Mouse (Mus musculus): ENCODE results near the gene Edf1.

Gene Edf1

GRCm38 (mm10) chr2:25553171-25553786, 4.4 kb upstream of the Edf1 start:
- ChIA-PET CTCF (interaction anchor here in 1 of 4 experiments (0.7 kb wide), 1 partner anchor 14 kb away, joined by 6 read pairs; no protein-coding TSS in a partner anchor), POLR2A (interaction anchor here in 2 of 4 experiments (0.7 to 1.0 kb wide), 3 partner anchors 16 to 87 kb away, joined by 3 to 8 read pairs (median 6); no protein-coding TSS in a partner anchor)

DNA sequence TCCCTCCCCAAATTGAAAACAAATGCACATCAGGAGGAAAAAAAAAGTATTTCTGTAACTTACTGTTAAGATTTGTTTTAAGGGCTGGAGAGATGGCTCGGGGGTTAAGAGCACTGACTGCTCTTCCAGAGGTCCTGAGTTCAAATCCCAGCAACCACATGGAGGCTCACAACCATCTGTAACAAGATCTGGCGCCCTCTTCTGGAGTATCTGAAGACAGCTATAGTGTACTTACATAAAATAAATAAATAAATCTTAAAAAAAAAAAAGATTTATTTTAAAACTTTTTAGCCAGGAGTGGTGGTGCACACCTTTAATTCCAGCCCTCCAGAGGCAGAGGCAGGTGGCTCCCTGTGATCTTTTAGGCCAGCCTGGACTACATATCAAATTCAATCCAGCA, 2.2 kb upstream of the Edf1 start:
- POLR2A ChIA-PET = interaction anchor here (0.5 to 3.4 kb wide), 9 partner anchors 8 to 151 kb away, joined by 3 to 21 read pairs (median 4); partner anchors contain the start of genes Traf2 (in 3 of the 4), Phpt1 (in 2 of the 4), Bmyc (in 1 of the 4) and Mamdc4 (in 1 of the 4)
- CTCF ChIA-PET = interaction anchor here (0.5 to 2.2 kb wide), 13 partner anchors 9 to 1198 kb away, joined by 3 to 12 read pairs (median 4); partner anchors contain the start of genes Ajm1 (in 2 of the 4), Mamdc4 (in 1 of the 4), Phpt1 (in 1 of the 4) and Sapcd2 (in 1 of the 4)

DNA sequence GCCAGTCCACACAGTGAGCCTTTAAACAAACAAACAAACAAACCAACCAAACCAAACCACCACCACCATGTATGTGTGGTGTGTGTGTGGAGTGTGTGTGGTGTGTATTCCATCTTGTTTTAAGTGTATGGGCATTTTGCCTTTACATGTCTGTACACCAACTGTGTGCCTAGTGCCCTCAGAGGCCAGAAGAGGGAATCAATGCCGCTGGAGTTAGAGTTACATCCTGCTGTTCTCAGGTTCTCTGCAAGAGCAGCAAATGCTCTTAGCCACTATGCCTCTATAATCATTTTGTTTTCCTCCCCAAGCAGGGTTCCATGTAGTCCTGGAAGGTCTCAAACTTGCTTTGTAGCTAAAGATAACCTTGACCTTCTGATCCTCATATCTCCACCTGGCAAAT, 1.4 kb upstream of the Edf1 start:
- CTCF ChIA-PET = interaction anchor here in 3 of 4 experiments (0.9 to 2.3 kb wide), 6 partner anchors 9 to 200 kb away, joined by 3 to 23 read pairs (median 8); partner anchors contain the start of genes Ajm1 (in 2 of the 3), Dpp7 (in 1 of the 3) and Traf2 (in 1 of the 3)
- POLR2A ChIA-PET = interaction anchor here (0.6 to 3.9 kb wide), 15 partner anchors 8 to 621 kb away, joined by 3 to 65 read pairs (median 9); partner anchors contain the start of genes Traf2 (in 4 of the 4), Mamdc4 (in 2 of the 4), Phpt1 (in 2 of the 4) and Ajm1 (in 1 of the 4)

GRCm38 (mm10) chr2:25557964-25558360, 315 bp downstream of the Edf1 start:
- CTCF ChIA-PET = interaction anchor here in 3 of 4 experiments (0.6 to 2.3 kb wide), 14 partner anchors 9 to 279 kb away, joined by 3 to 23 read pairs (median 4); partner anchors contain the start of genes Traf2 (in 3 of the 3), Ajm1 (in 2 of the 3) and Tmem141 (in 2 of the 3)
- POLR2A ChIA-PET = interaction anchor here (0.6 to 3.9 kb wide), 41 partner anchors 8 to 623 kb away, joined by 3 to 65 read pairs (median 4); partner anchors contain the start of genes Mamdc4 (in 4 of the 4), Traf2 (in 4 of the 4), Phpt1 (in 3 of the 4) and Ajm1 (in 2 of the 4)

- POLR2A ChIA-PET = interaction anchor here in 3 of 4 experiments (1.0 to 3.9 kb wide), 10 partner anchors 11 to 132 kb away, joined by 3 to 65 read pairs (median 12); partner anchors contain the start of genes Mamdc4 (in 2 of the 3), Phpt1 (in 2 of the 3), Traf2 (in 2 of the 3) and Ajm1 (in 1 of the 3)
- CTCF ChIA-PET = no interaction called here
Observed at GRCm38 (mm10) chr2:25558774-25559173, 1.1 kb downstream of the Edf1 start.

DNA sequence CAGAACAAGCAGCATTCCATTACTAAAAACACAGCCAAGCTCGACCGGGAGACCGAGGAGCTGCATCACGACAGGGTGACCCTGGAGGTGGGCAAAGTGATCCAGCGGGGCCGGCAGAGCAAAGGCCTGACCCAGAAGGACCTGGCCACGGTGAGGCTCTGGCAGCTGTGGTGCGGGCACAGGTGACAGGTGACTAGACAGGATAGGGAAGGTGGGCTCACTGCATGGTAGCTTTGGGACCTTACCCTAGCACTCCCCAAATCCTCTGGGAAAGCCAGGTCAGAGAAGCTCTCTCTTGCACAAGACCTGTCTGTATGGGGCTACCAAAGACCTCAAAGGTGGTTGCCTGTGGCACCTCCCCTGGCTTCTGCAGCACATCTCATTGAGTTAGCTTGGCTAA, 2.9 kb downstream of the Edf1 start:
- ChIA-PET CTCF (interaction anchor here in 1 of 4 experiments (0.9 kb wide), 1 partner anchor 21 kb away, joined by 3 read pairs; the partner anchor contains the start of gene Ajm1), POLR2A (interaction anchor here in 3 of 4 experiments (1.1 to 2.7 kb wide), 5 partner anchors 13 to 45 kb away, joined by 3 to 12 read pairs (median 4); partner anchors contain the start of genes Traf2 (in 2 of the 3), Mamdc4 (in 1 of the 3) and Phpt1 (in 1 of the 3))

- ChIA-PET CTCF (interaction anchor here in 1 of 4 experiments (0.6 to 0.9 kb wide), 2 partner anchors 30 to 125 kb away, joined by 3 to 8 read pairs; no protein-coding TSS in a partner anchor), POLR2A (interaction anchor here in 2 of 4 experiments (0.6 to 2.7 kb wide), 4 partner anchors 9 to 398 kb away, joined by 5 to 12 read pairs (median 6); partner anchors contain the start of genes Mamdc4 (in 1 of the 2), Phpt1 (in 1 of the 2) and Traf2 (in 1 of the 2))
Observed at GRCm38 (mm10) chr2:25561946-25562345, 4.3 kb downstream of the Edf1 start.

GRCm38 (mm10) chr2:25565741-25566140, 8.1 kb downstream of the Edf1 start:
- ChIA-PET CTCF (interaction anchor here in 2 of 4 experiments (0.9 to 1.9 kb wide), 6 partner anchors 9 to 273 kb away, joined by 3 to 7 read pairs (median 4); partner anchors contain the start of genes Ajm1 (in 2 of the 2), Mamdc4 (in 1 of the 2) and Phpt1 (in 1 of the 2)), POLR2A (interaction anchor here (0.6 to 3.9 kb wide), 15 partner anchors 8 to 397 kb away, joined by 3 to 20 read pairs (median 5); partner anchors contain the start of genes Edf1 (in 2 of the 4), Phpt1 (in 2 of the 4), Traf2 (in 2 of the 4) and Ajm1 (in 1 of the 4))

DNA sequence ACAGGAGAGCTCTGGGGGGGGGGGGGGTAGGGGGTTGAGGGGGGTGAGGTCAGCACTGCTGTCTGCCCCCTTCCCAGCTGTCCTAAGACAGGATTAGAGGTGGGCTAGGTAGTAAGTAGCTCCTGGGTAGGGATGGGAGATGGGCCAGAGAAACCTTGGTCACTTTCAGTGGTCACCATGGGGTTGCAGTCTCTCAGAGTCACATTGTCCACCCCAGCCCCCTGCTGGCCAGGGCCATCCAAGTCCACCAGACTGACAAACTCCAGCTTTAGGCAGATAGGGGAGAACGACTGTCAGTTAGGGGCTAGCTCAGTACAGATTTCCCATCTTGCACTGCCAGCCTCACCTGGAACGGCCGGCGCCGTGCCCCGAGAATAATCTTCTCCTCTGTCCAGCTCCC, 8.9 kb downstream of the Edf1 start:
- POLR2A ChIA-PET = interaction anchor here in 2 of 4 experiments (0.7 to 3.9 kb wide), 11 partner anchors 7 to 190 kb away, joined by 3 to 20 read pairs (median 6); partner anchors contain the start of genes Edf1 (in 2 of the 2), Traf2 (in 2 of the 2), Ajm1 (in 1 of the 2) and Phpt1 (in 1 of the 2)
- CTCF ChIA-PET = interaction anchor here in 3 of 4 experiments (0.5 to 1.9 kb wide), 5 partner anchors 11 to 190 kb away, joined by 3 to 8 read pairs (median 5); partner anchors contain the start of gene Ajm1 (in 2 of the 3)

- POLR2A ChIA-PET = interaction anchor here in 3 of 4 experiments (0.8 to 3.9 kb wide), 4 partner anchors 11 to 14 kb away, joined by 4 to 20 read pairs (median 6); partner anchors contain the start of gene Edf1 (in 2 of the 3)
- CTCF ChIA-PET = interaction anchor here in 2 of 4 experiments (0.5 to 1.9 kb wide), 4 partner anchors 13 to 807 kb away, joined by 3 to 10 read pairs (median 3); partner anchors contain the start of gene Ajm1 (in 1 of the 2)
Observed at GRCm38 (mm10) chr2:25568473-25569019, 10.9 kb downstream of the Edf1 start.

- ChIA-PET CTCF (interaction anchor here in 1 of 4 experiments (1.2 to 1.9 kb wide), 2 partner anchors 12 to 21 kb away, joined by 3 to 10 read pairs; partner anchors contain the start of gene Ajm1), POLR2A (interaction anchor here in 3 of 4 experiments (0.5 to 1.4 kb wide), 4 partner anchors 12 to 16 kb away, joined by 3 to 7 read pairs (median 5); partner anchors contain the start of genes Ajm1 (in 1 of the 3) and Edf1 (in 1 of the 3))
Observed at GRCm38 (mm10) chr2:25569323-25569722, 11.7 kb downstream of the Edf1 start.

- ChIA-PET CTCF (interaction anchor here in 3 of 4 experiments (0.7 to 1.6 kb wide), 4 partner anchors 9 to 445 kb away, joined by 3 to 5 read pairs (median 4); partner anchors contain the start of gene Ajm1 (in 2 of the 3)), POLR2A (interaction anchor here (0.7 to 6.8 kb wide), 6 partner anchors 8 to 13 kb away, joined by 3 to 41 read pairs (median 4); partner anchors contain the start of genes Edf1 (in 2 of the 4) and Ajm1 (in 1 of the 4))
Observed at GRCm38 (mm10) chr2:25571221-25571620, 13.6 kb downstream of the Edf1 start.

DNA sequence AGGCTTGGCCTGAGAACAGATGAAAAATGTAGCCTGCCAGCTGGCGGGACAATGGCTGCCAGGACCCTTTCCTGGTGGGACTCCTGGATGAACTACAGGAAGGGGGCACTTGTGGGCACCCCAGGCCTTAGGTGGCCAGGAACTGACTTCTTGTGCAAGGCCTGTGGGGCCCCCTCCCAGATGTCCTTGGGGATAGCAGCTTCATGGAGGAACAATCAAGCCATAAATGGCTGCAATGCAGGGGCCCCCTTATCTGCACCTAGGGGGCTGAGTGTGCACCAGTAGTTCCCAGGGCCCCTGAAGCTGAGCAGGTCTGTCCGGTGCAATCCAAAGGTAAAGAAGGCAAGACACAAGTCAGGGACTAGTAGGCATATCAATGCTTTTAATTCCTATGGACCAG, 15.4 kb downstream of the Edf1 start:
- POLR2A ChIA-PET = interaction anchor here in 3 of 4 experiments (0.8 to 6.8 kb wide), 11 partner anchors 9 to 26 kb away, joined by 3 to 41 read pairs (median 8); partner anchors contain the start of genes Edf1 (in 3 of the 3), Ajm1 (in 2 of the 3) and Traf2 (in 1 of the 3)
- CTCF ChIA-PET = interaction anchor here in 2 of 4 experiments (1.4 to 2.5 kb wide), 4 partner anchors 8 to 196 kb away, joined by 3 to 9 read pairs (median 4); partner anchors contain the start of genes Abca2 (in 1 of the 2), Ajm1 (in 1 of the 2) and Edf1 (in 1 of the 2)

DNA sequence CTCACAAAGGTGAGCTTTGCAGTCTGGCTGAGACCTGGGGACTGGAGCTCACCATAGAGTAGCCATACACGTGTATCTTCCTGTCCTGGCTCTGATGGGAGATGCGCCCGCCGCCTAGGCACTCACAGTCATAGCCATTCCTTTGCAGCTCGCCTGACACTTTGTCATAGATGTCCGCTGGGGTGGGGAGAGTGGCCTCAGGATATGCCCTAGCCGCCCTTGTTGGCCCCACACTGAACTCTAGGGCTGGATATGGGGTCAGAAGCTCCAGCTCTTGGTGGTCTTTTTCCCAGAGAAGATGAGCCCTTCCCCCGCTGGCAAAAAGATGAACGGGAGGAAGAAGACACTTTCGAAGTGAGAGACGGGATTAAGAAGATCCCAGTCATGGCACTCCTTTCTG, 16.5 kb downstream of the Edf1 start:
- CTCF ChIA-PET = interaction anchor here (0.6 to 2.5 kb wide), 10 partner anchors 9 to 197 kb away, joined by 3 to 9 read pairs (median 4); partner anchors contain the start of genes Abca2 (in 1 of the 4) and Edf1 (in 1 of the 4)
- POLR2A ChIA-PET = interaction anchor here (0.6 to 6.8 kb wide), 25 partner anchors 7 to 639 kb away, joined by 3 to 41 read pairs (median 5); partner anchors contain the start of genes Edf1 (in 4 of the 4), Ajm1 (in 2 of the 4), Rabl6 (in 2 of the 4) and Traf2 (in 2 of the 4)

DNA sequence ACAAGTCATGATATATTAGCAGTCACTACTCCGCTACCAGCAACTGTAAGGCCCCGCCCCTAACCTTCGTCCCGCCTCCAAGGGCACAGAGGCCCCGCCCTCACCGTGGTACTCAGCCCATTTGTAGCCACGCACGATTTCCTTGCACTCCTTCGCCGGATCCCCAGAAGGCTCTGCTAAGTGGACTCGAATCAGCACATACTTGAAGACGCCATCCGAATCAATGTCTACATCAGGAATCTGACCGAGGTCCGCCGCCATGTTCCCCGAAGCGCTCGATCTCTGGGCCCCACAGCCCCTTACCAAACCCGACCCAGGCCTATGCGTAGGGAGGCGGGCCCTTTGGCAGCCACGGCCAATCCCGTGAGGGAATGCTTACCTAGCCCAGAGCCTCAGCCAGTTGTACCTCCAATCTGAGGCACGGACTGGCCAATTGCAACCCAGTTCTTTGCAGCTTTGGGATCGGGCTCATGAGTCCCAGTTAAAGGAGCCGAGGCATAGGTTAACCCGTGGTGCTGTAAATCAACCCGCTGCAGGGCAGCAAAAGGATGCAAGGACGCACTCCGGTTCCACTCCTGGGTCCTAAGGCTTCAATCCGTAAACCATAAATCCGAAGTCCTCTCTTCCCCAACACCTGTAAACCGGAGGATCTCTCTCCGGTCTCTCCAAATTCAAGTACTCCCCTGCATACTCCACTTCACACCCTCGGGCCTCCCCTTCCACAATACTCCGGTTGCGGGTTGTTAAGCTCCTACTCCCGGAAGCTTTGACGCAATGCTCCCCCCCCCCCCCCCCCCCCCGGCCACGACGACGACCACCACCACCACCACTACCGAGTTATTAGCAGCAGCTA, 17.2 kb downstream of the Edf1 start, which contains the start of the genes Mamdc4 and Phpt1:
TSS of gene Mamdc4 (minus strand) at position 267 of the 853 bp plus-strand sequence.
TSS of gene Phpt1 (minus strand) at position 646 of the 853 bp plus-strand sequence.
- ChIA-PET CTCF (interaction anchor here (0.5 to 2.5 kb wide), 16 partner anchors 9 to 275 kb away, joined by 3 to 9 read pairs (median 4); partner anchors contain the start of genes Abca2 (in 1 of the 4) and Edf1 (in 1 of the 4)), POLR2A (interaction anchor here (0.5 to 6.8 kb wide), 40 partner anchors 7 to 639 kb away, joined by 3 to 41 read pairs (median 4); partner anchors contain the start of genes Edf1 (in 4 of the 4), Rabl6 (in 4 of the 4), Traf2 (in 2 of the 4) and Ajm1 (in 1 of the 4))
